Mouse (Mus musculus) lung, embryonic 15.5 days (tissue): ENCODE results near the gene Meltf. TPM values are rescaled to one million over a fixed set of nuclear protein-coding genes. Genes with fewer than 3 reads are reported as not detected.
A peak's percentile ranks its signal among the peaks of the same experiment; 100 is the strongest.

Source experiments
- ATAC-seq: fragments of 200-750 bp; cut with Nextera tagmentation; 2 replicates; pipeline ENCODE4 v1.8.0; 2017; ENCODE audit warnings: moderate number of reproducible peaks, borderline replicate concordance; ENCODE audit not compliant: low FRiP score, low TSS enrichment; ENCODE audit errors: extremely low read depth
- H3K27ac ChIP-seq: fragments of 300-500 bp; sonication (generic); 2 replicates; pipeline ENCODE4 v1.5.1; 2015; ENCODE audit warnings: moderate library complexity, mild to moderate bottlenecking, inconsistent platforms
- H3K27me3 ChIP-seq: fragments of 300-500 bp; sonication (generic); 2 replicates; pipeline ENCODE4 v1.6.1; 2015; ENCODE audit warnings: inconsistent platforms
- H3K36me3 ChIP-seq: fragments of 300-500 bp; sonication (generic); 2 replicates; pipeline ENCODE4 v1.6.1; 2015; ENCODE audit warnings: inconsistent platforms
- H3K4me1 ChIP-seq: fragments of 300-500 bp; sonication (generic); 2 replicates; pipeline ENCODE4 v1.6.1; 2015; ENCODE audit warnings: inconsistent platforms
- H3K4me2 ChIP-seq: fragments of 300-500 bp; sonication (generic); 2 replicates; pipeline ENCODE4 v1.6.1; 2015; ENCODE audit warnings: inconsistent platforms, mild to moderate bottlenecking, moderate library complexity
- H3K4me3 ChIP-seq: fragments of 300-500 bp; sonication (generic); 2 replicates; pipeline ENCODE4 v1.5.1; 2015; ENCODE audit warnings: mild to moderate bottlenecking, inconsistent platforms
- H3K9ac ChIP-seq: fragments of 300-500 bp; sonication (generic); 2 replicates; pipeline ENCODE4 v1.6.1; 2015; ENCODE audit warnings: inconsistent platforms
- H3K9me3 ChIP-seq: fragments of 300-500 bp; sonication (generic); 2 replicates; pipeline ENCODE4 v1.6.1; 2016; ENCODE audit warnings: inconsistent platforms
- WGBS: fragments of 180-500 bp; shearing (Covaris S2); methylation state at CpG from one replicate; pipeline ENCODE4 v1.1.7; 2015; 5-methylcytosine and 5-hydroxymethylcytosine counted together
- polyA plus RNA-seq: library from polyadenylated mRNA; unstranded; fragments of >200 nt; fragmentation: Nextera tagmentation; extraction: Ambion mirVana; gene quantifications from 2 replicates; pipeline ENCODE4 v1.2.1, GENCODE M21; 2015

Meltf gene
- polyA plus RNA-seq, result 0.11 TPM in 1 of 2 replicates, not detected in the other

- Histone ChIP-seq H3K9me3 (no peaks in the 10 kb centered on the region), H3K27ac (no peak within 1 kb of the TSS), H3K4me1 (peaks cover 9% of the 10 kb centered on the region; the same call in 1 of the 2 replicates), H3K9ac (no peak within 1 kb of the TSS), H3K4me2 (peak within 1 kb of the TSS; percentile 25), H3K4me3 (no peak within 1 kb of the TSS), H3K27me3 (no peaks in the 10 kb centered on the region), H3K36me3 (peaks cover 4% of the 10 kb centered on the region; the same call in 1 of the 2 replicates)
- ATAC-seq, result peak; percentile 50; the same call in 1 of the 2 replicates
- 30% methylated on average over 21 of the region's 21 CpGs for WGBS
Observed at GRCm38 (mm10) chr16:31878573-31879257, at the start of gene Meltf. TSS of gene Meltf (plus strand) at chr16:31878810.

GRCm38 (mm10) chr16:31830726-31831125 is 47.9 kb upstream of the Meltf start:
- H3K4me3 ChIP-seq, result no peak overlapping the region
- H3K27ac ChIP-seq, result no peak overlapping the region
- H3K36me3 ChIP-seq, result peaks cover 6% of the 10 kb centered on the region; the same call in 1 of the 2 replicates
- H3K4me1 ChIP-seq, result no peaks in the 10 kb centered on the region
- 80% methylated on average over 4 of the region's 4 CpGs for WGBS
- H3K4me2 ChIP-seq, result no peak overlapping the region
- H3K9ac ChIP-seq, result no peak overlapping the region
- H3K27me3 ChIP-seq, result no peaks in the 10 kb centered on the region
- no peaks in the 10 kb centered on the region for H3K9me3 ChIP-seq
- ATAC-seq, result no peak

- no peaks in the 10 kb centered on the region for H3K4me1 ChIP-seq
- H3K27me3 ChIP-seq, result no peaks in the 10 kb centered on the region
- peaks cover 8% of the 10 kb centered on the region; the same call in 1 of the 2 replicates for H3K36me3 ChIP-seq
- no peak overlapping the region for H3K4me3 ChIP-seq
- 91% methylated on average over 10 of the region's 10 CpGs for WGBS
- no peak overlapping the region for H3K9ac ChIP-seq
- no peak for ATAC-seq
- H3K27ac ChIP-seq, result no peak overlapping the region
- no peaks in the 10 kb centered on the region for H3K9me3 ChIP-seq
- H3K4me2 ChIP-seq, result no peak overlapping the region
Observed at GRCm38 (mm10) chr16:31832630-31833422, 45.8 kb upstream of the Meltf start.

GRCm38 (mm10) chr16:31834011-31834584 is 44.5 kb upstream of the Meltf start:
- H3K9ac ChIP-seq, result no peak overlapping the region
- H3K27ac ChIP-seq, result no peak overlapping the region
- H3K27me3 ChIP-seq, result no peaks in the 10 kb centered on the region
- no peak overlapping the region for H3K4me2 ChIP-seq
- no peaks in the 10 kb centered on the region for H3K4me1 ChIP-seq
- H3K4me3 ChIP-seq, result no peak overlapping the region
- 52% methylated on average over 7 of the region's 7 CpGs for WGBS
- H3K9me3 ChIP-seq, result no peaks in the 10 kb centered on the region
- ATAC-seq, result no peak
- H3K36me3 ChIP-seq, result peaks cover 19% of the 10 kb centered on the region

- no peak for ATAC-seq
- no peak overlapping the region for H3K27ac ChIP-seq
- 79% methylated on average over 2 of the region's 2 CpGs for WGBS
- H3K4me2 ChIP-seq, result no peak overlapping the region
- H3K36me3 ChIP-seq, result peaks cover 18% of the 10 kb centered on the region
- no peaks in the 10 kb centered on the region for H3K4me1 ChIP-seq
- no peaks in the 10 kb centered on the region for H3K27me3 ChIP-seq
- H3K9ac ChIP-seq, result no peak overlapping the region
- no peak overlapping the region for H3K4me3 ChIP-seq
- no peaks in the 10 kb centered on the region for H3K9me3 ChIP-seq
Observed at GRCm38 (mm10) chr16:31834662-31835318, 43.8 kb upstream of the Meltf start.

- Histone ChIP-seq H3K4me2 (no peak overlapping the region), H3K9ac (no peak overlapping the region), H3K27ac (no peak overlapping the region), H3K4me1 (no peaks in the 10 kb centered on the region), H3K27me3 (no peaks in the 10 kb centered on the region), H3K9me3 (no peaks in the 10 kb centered on the region), H3K4me3 (no peak overlapping the region), H3K36me3 (peaks cover 18% of the 10 kb centered on the region)
- 83% methylated on average over 3 of the region's 3 CpGs for WGBS
- no peak for ATAC-seq
Observed at GRCm38 (mm10) chr16:31837362-31837761, 41.2 kb upstream of the Meltf start.

- 82% methylated on average over 3 of the region's 3 CpGs for WGBS
Observed at GRCm38 (mm10) chr16:31844246-31844645, 34.4 kb upstream of the Meltf start.

GRCm38 (mm10) chr16:31846763-31847162 is 31.8 kb upstream of the Meltf start:
- no peak overlapping the region for H3K9ac ChIP-seq
- H3K9me3 ChIP-seq, result no peaks in the 10 kb centered on the region
- no peaks in the 10 kb centered on the region for H3K4me1 ChIP-seq
- no peak overlapping the region for H3K4me2 ChIP-seq
- WGBS, result 82% methylated on average over 10 of the region's 10 CpGs
- H3K36me3 ChIP-seq, result peaks cover 10% of the 10 kb centered on the region
- H3K27ac ChIP-seq, result no peak overlapping the region
- H3K27me3 ChIP-seq, result no peaks in the 10 kb centered on the region
- no peak for ATAC-seq
- no peak overlapping the region for H3K4me3 ChIP-seq

More at GRCm38 (mm10) chr16:31844246-31844645, 34.4 kb upstream of the Meltf start:
- Histone ChIP-seq H3K27ac (no peak overlapping the region), H3K27me3 (no peaks in the 10 kb centered on the region), H3K36me3 (peaks cover 8% of the 10 kb centered on the region), H3K4me2 (no peak overlapping the region), H3K9ac (no peak overlapping the region), H3K9me3 (no peaks in the 10 kb centered on the region), H3K4me1 (no peaks in the 10 kb centered on the region), H3K4me3 (no peak overlapping the region)
- ATAC-seq, result no peak

- Histone ChIP-seq H3K27ac (0 out of 2 replicates have a peak overlapping the region, but pooled peaks have one; percentile 3), H3K4me3 (no peak overlapping the region), H3K9ac (no peak overlapping the region), H3K4me2 (no peak overlapping the region), H3K27me3 (no peaks in the 10 kb centered on the region), H3K4me1 (peaks cover 10% of the 10 kb centered on the region; the same call in 1 of the 2 replicates), H3K9me3 (no peaks in the 10 kb centered on the region), H3K36me3 (peaks cover 46% of the 10 kb centered on the region)
- WGBS, result 54% methylated on average over 5 of the region's 5 CpGs
- ATAC-seq, result no peak
Observed at GRCm38 (mm10) chr16:31863920-31864319, 14.7 kb upstream of the Meltf start.

GRCm38 (mm10) chr16:31865242-31865641 is 13.4 kb upstream of the Meltf start:
- 76% methylated on average over 3 of the region's 3 CpGs for WGBS
- H3K36me3 ChIP-seq, result peaks cover 46% of the 10 kb centered on the region
- peaks cover 10% of the 10 kb centered on the region; the same call in 1 of the 2 replicates for H3K4me1 ChIP-seq
- no peak overlapping the region for H3K4me2 ChIP-seq
- H3K27ac ChIP-seq, result no peak overlapping the region
- H3K9ac ChIP-seq, result no peak overlapping the region
- H3K4me3 ChIP-seq, result no peak overlapping the region
- H3K9me3 ChIP-seq, result no peaks in the 10 kb centered on the region
- no peak for ATAC-seq
- no peaks in the 10 kb centered on the region for H3K27me3 ChIP-seq

- no peaks in the 10 kb centered on the region for H3K9me3 ChIP-seq
- 87% methylated on average over 3 of the region's 3 CpGs for WGBS
- H3K36me3 ChIP-seq, result peaks cover 36% of the 10 kb centered on the region
- H3K4me1 ChIP-seq, result peaks cover 10% of the 10 kb centered on the region; the same call in 1 of the 2 replicates
- no peak for ATAC-seq
- H3K4me2 ChIP-seq, result no peak overlapping the region
- H3K27me3 ChIP-seq, result no peaks in the 10 kb centered on the region
- no peak overlapping the region for H3K9ac ChIP-seq
- H3K27ac ChIP-seq, result no peak overlapping the region
- no peak overlapping the region for H3K4me3 ChIP-seq
Observed at GRCm38 (mm10) chr16:31866911-31867310, 11.7 kb upstream of the Meltf start.
